Mouse (Mus musculus) limb, embryonic 10.5 days (tissue): ENCODE measurements around the gene Ncam1. TPM values are rescaled to one million over a fixed set of nuclear protein-coding genes. Genes with fewer than 3 reads are reported as not detected.

Experiments used
- DNase-seq: peaks from one replicate; pipeline ENCODE4 v3.0.0-alpha.2; 2017; ENCODE audit warnings: low spot score
- H3K27ac ChIP-seq: fragments of 300-500 bp; sonication (generic); 2 replicates; pipeline ENCODE4 v1.5.1; 2016; ENCODE audit warnings: mild to moderate bottlenecking
- H3K27me3 ChIP-seq: fragments of 300-500 bp; sonication (generic); 2 replicates; pipeline ENCODE4 v1.6.1; 2016; ENCODE audit warnings: low read depth, mild to moderate bottlenecking; ENCODE audit not compliant: poor library complexity, severe bottlenecking
- H3K36me3 ChIP-seq: fragments of 300-500 bp; sonication (generic); 2 replicates; pipeline ENCODE4 v1.6.1; 2016; ENCODE audit warnings: mild to moderate bottlenecking, moderate library complexity
- H3K4me1 ChIP-seq: fragments of 300-500 bp; sonication (generic); 2 replicates; pipeline ENCODE4 v1.6.1; 2016
- H3K4me3 ChIP-seq: fragments of 300-500 bp; sonication (generic); 2 replicates; pipeline ENCODE4 v1.5.1; 2016; ENCODE audit warnings: mild to moderate bottlenecking, moderate library complexity
- H3K9me3 ChIP-seq: fragments of 300-500 bp; sonication (generic); replicated peaks from 2 replicates; pipeline ENCODE4 v1.6.1; 2016; ENCODE audit warnings: mild to moderate bottlenecking
- WGBS: fragments of 180-500 bp; shearing (Covaris S2); methylation state at CpG from one replicate; pipeline ENCODE4 v1.1.7; 2016; 5-methylcytosine and 5-hydroxymethylcytosine counted together
- polyA plus RNA-seq: library from polyadenylated mRNA; unstranded; fragments of >200 nt; fragmentation: Nextera tagmentation; extraction: Ambion mirVana; gene quantifications from 2 replicates; pipeline ENCODE4 v1.2.1, GENCODE M21; 2016

The Ncam1 gene
- polyA plus RNA-seq, 1 experiment from 2014 or later, result 27.9 TPM

DNA sequence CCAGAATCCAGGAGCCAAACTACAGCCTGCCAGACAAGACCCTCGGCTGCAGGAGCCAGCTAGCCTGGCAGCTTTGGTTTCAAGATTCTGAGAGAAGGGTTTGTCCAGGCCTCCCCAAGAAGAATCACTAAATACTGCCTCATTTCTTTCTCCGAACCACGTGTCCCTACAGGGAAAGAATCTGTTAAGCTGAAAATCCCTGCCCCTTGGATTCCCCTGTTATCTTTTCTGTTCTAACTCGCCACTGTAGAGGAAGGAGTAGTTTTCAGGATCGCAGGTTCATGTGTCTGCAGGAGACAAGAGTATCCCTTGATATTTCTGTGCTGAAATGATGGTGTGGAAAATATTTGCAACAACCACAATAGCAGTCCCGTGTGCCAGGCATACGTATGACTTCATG lies 310.5 kb downstream of the Ncam1 start:
- no peak for DNase-seq
- H3K27me3 ChIP-seq, result 0 out of 2 replicates have a peak, but pooled peaks cover 12% of the 10 kb centered on the region
- H3K4me1 ChIP-seq, result peaks cover 37% of the 10 kb centered on the region
- H3K9me3 ChIP-seq, result no peaks in the 10 kb centered on the region
- H3K4me3 ChIP-seq, result no peak overlapping the region
- no peak overlapping the region for H3K27ac ChIP-seq
- no peaks in the 10 kb centered on the region for H3K36me3 ChIP-seq
- 83% methylated on average over 7 of the region's 7 CpGs for WGBS

GRCm38 (mm10) chr9:49487657-49487943 lies 311.1 kb downstream of the Ncam1 start:
- H3K27ac ChIP-seq, result no peak overlapping the region
- WGBS, result 86% methylated on average over 6 of the region's 6 CpGs
- DNase-seq, result no peak
- H3K36me3 ChIP-seq, result no peaks in the 10 kb centered on the region
- 0 out of 2 replicates have a peak, but pooled peaks cover 12% of the 10 kb centered on the region for H3K27me3 ChIP-seq
- H3K4me1 ChIP-seq, result peaks cover 40% of the 10 kb centered on the region
- no peak overlapping the region for H3K4me3 ChIP-seq
- no peaks in the 10 kb centered on the region for H3K9me3 ChIP-seq

DNA sequence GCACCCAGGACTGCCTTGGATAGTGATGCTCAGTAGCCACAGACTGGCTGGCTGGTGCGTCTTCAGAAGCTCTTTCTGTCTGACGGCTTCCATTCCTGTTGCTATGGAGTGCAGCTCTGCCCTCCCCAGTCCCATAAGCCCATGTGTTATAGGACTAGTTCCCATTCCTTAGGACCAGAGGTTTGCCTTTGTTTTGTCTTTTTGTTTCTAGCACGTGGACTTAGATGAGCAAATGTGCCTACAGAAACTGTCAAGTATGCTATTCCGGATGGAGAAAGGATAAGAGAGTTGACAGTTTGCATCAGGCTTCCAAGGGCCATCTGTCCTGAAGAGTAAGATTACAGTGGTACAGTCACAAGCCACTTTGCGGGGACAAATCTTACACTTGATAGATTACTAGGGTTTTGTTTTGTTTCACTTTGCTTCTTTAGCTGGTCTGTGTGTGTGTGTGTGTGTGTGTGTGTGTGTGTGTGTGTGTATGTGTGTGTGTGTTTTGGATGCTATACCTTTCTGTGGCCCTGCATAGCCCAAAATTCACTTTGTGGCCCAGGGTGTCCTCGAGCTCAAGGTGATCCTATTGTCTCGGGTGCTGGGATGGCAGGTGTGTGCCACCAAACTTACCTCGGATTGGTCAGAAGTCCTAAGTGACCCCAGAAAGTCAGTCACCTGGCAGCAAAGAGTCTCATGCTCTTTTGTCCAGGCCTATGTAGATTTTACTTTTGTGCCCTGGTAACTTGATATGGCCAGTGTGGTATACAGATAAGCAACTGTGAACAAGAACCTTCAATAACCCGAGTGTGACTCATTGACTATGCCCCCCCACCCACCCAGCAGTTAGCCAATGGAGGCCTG lies 311.7 kb downstream of the Ncam1 start:
- H3K9me3 ChIP-seq, result no peaks in the 10 kb centered on the region
- DNase-seq, result no peak
- H3K27me3 ChIP-seq, result 0 out of 2 replicates have a peak, but pooled peaks cover 12% of the 10 kb centered on the region
- no peak overlapping the region; the same call in 1 of the 2 replicates for H3K4me3 ChIP-seq
- WGBS, result 79% methylated on average over 9 of the region's 9 CpGs
- H3K36me3 ChIP-seq, result no peaks in the 10 kb centered on the region
- H3K4me1 ChIP-seq, result peaks cover 40% of the 10 kb centered on the region
- no peak overlapping the region for H3K27ac ChIP-seq

GRCm38 (mm10) chr9:49485892-49486311 lies 312.8 kb downstream of the Ncam1 start, which contains the start of gene Ttc12:
Gene Ttc12, minus strand, starts transcription at chr9:49486225.
- Histone ChIP-seq H3K36me3 (no peaks in the 10 kb centered on the region), H3K27ac (peak within 1 kb of the TSS; percentile 78), H3K27me3 (0 out of 2 replicates have a peak, but pooled peaks cover 12% of the 10 kb centered on the region), H3K4me1 (peaks cover 40% of the 10 kb centered on the region), H3K9me3 (no peaks in the 10 kb centered on the region), H3K4me3 (peak within 1 kb of the TSS; percentile 66)
- DNase-seq, result peak; percentile 84
- 1% methylated on average over 18 of the region's 18 CpGs for WGBS

DNA sequence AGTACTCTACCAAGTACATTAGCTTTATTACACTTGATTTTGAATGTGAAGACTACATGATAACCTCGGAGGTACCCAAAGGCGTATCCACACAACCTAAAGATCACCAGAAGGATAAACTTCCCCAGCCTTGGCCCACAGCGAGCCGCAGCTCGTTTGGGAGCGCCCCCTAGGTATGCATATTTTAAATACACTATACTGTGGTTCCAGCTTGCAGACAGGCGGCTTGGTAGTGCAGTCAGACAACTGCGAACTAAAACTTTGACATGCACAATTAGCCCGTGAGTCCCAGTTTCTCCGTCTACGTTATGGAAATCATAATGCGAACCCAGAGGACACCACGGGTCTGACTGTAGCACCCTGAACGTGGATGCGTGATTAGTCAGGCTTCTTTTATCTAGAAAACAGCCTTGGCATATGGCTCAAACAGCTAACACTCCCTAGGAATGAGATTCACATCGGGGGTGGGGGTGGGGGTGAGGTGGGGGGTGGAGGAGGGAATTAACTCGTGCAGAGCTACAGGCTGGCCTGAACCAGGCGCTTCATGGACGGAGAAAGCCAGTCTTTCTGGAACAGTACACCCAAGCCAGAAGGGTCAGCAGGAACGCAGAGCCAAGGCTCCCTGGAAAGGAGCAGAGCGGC lies 313.4 kb downstream of the Ncam1 start:
- Histone ChIP-seq H3K36me3 (no peaks in the 10 kb centered on the region), H3K9me3 (no peaks in the 10 kb centered on the region), H3K4me3 (peak overlapping the region; percentile 66), H3K27ac (peak overlapping the region; percentile 78), H3K27me3 (0 out of 2 replicates have a peak, but pooled peaks cover 12% of the 10 kb centered on the region), H3K4me1 (peaks cover 40% of the 10 kb centered on the region)
- peak; percentile 56 for DNase-seq
- 6% methylated on average over 21 of the region's 21 CpGs for WGBS

GRCm38 (mm10) chr9:49483316-49483715 lies 315.4 kb downstream of the Ncam1 start:
- Histone ChIP-seq H3K4me1 (peaks cover 35% of the 10 kb centered on the region), H3K4me3 (peak overlapping the region; percentile 30), H3K36me3 (no peaks in the 10 kb centered on the region), H3K27me3 (0 out of 2 replicates have a peak, but pooled peaks cover 12% of the 10 kb centered on the region), H3K9me3 (no peaks in the 10 kb centered on the region), H3K27ac (no peak overlapping the region; the same call in 1 of the 2 replicates)
- WGBS, result 38% methylated on average over 10 of the region's 10 CpGs
- no peak for DNase-seq

DNA sequence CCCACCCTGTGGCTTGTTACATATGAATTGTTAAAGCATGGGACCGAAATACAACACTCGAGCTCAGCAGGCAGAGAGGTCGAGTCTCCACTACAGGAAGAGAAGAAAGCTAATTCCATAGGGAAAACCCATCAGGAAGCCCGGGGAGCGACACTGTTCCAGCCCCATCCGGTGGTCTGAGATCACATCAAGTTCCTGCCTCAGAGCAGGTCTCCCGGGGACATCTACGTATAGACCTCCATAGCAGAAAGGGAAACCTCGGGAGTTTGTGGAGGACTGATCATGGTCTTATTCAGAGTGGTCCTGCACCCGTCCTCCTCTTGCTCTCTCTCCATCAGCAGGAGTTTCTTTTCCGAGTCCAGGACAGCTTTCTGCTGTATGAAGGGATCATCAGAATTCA lies 326.6 kb downstream of the Ncam1 start:
- no peak overlapping the region for H3K4me3 ChIP-seq
- no peaks in the 10 kb centered on the region for H3K9me3 ChIP-seq
- 80% methylated on average over 11 of the region's 11 CpGs for WGBS
- no peaks in the 10 kb centered on the region for H3K36me3 ChIP-seq
- no peak overlapping the region for H3K27ac ChIP-seq
- peaks cover 4% of the 10 kb centered on the region for H3K4me1 ChIP-seq
- DNase-seq, result no peak
- no peaks in the 10 kb centered on the region for H3K27me3 ChIP-seq

DNA sequence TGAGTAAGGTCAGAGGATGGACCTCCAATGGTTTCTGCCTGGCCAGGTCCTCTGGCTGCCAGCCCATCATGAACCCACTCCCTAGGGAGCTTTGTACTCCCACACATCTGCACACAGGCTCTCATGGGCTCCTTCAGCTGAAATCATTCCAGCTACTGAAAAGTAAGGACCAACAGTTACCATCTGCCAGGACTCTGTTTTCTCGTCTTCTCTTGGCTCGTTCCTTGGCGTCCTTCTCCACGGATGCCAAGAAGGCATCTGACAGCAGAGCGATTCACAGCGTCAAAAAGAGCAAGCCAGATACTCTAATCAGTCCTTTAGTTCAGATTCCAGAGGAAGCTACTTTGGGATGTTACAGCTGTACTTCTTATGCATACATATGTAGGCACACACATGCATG lies 327.8 kb downstream of the Ncam1 start:
- no peak overlapping the region for H3K27ac ChIP-seq
- no peaks in the 10 kb centered on the region for H3K9me3 ChIP-seq
- H3K27me3 ChIP-seq, result no peaks in the 10 kb centered on the region
- H3K4me3 ChIP-seq, result no peak overlapping the region
- H3K4me1 ChIP-seq, result peaks cover 4% of the 10 kb centered on the region
- no peaks in the 10 kb centered on the region for H3K36me3 ChIP-seq
- 91% methylated on average over 6 of the region's 6 CpGs for WGBS
- DNase-seq, result no peak

DNA sequence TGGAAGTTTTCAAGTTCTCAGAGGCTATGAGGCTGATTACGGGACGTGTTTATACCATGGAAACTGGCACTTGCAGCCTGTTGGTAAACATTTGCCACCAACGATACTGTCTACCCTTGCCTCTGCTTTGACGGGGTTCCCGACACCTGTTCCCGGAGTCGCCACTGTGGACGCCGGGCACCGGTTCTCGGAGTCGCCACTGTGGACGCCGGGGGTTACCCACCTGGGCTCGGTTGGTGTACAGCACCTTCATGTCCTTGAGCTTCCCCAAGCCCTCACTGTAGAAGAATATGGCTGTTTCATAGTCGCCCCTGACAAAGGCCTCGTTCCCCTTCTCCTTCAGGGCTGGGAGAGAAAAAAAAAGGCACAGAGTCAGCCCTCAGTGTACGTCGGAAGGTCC lies 328.7 kb downstream of the Ncam1 start:
- Histone ChIP-seq H3K27ac (no peak overlapping the region), H3K4me1 (peaks cover 4% of the 10 kb centered on the region), H3K27me3 (no peaks in the 10 kb centered on the region), H3K9me3 (no peaks in the 10 kb centered on the region), H3K4me3 (no peak overlapping the region), H3K36me3 (no peaks in the 10 kb centered on the region)
- no peak for DNase-seq
- 97% methylated on average over 19 of the region's 19 CpGs for WGBS

DNA sequence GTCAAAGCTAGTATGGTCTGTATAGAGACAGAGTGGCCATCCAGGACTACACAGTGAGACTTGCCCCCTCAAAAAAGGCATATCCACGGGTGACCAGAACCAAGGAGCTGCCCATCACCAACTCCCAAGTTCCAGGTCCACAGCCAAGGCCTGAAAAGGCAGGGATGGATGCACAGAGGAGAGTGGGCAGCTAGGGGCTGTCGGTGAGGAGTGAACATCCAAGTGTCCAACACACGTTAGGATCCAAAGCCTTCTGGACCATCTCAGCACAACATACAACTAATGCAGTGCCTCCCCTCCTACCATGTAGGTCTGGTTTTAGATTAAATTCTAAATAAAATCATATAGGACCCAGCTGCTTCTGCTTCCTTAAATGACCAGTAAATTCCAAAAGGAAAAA lies 342.6 kb downstream of the Ncam1 start:
- DNase-seq, result no peak
- no peaks in the 10 kb centered on the region for H3K27me3 ChIP-seq
- H3K4me3 ChIP-seq, result no peak overlapping the region
- no peaks in the 10 kb centered on the region for H3K36me3 ChIP-seq
- H3K27ac ChIP-seq, result no peak overlapping the region
- H3K9me3 ChIP-seq, result no peaks in the 10 kb centered on the region
- WGBS, result 89% methylated on average over 3 of the region's 3 CpGs
- no peaks in the 10 kb centered on the region for H3K4me1 ChIP-seq

- WGBS, result 97% methylated on average over 1 of the region's 1 CpGs
- H3K36me3 ChIP-seq, result no peaks in the 10 kb centered on the region
- no peak overlapping the region for H3K27ac ChIP-seq
- no peak overlapping the region for H3K4me3 ChIP-seq
- no peaks in the 10 kb centered on the region for H3K9me3 ChIP-seq
- H3K4me1 ChIP-seq, result no peaks in the 10 kb centered on the region
- no peaks in the 10 kb centered on the region for H3K27me3 ChIP-seq
- no peak for DNase-seq
These were observed 346.3 kb downstream of the Ncam1 start for GRCm38 (mm10) chr9:49452396-49452795.
